Mouse (Mus musculus) large intestine, adult 2 months (tissue): ENCODE data around the gene Tpo. TPM values are rescaled to one million over a fixed set of nuclear protein-coding genes. Genes with fewer than 3 reads are reported as not detected.

ENCODE experiments used
- DNase-seq: peaks from one replicate; pipeline ENCODE4 v3.0.0-alpha.2; 2012; ENCODE audit warnings: low read depth, low spot score
- WGBS: fragments of 180-500 bp; shearing (Covaris S2); methylation state at CpG from one replicate; pipeline ENCODE4 v1.1.7; 2018; 5-methylcytosine and 5-hydroxymethylcytosine counted together
- polyA plus RNA-seq: library from polyadenylated mRNA; depleted of rRNA; stranded (reverse); fragments of >200 nt; gene quantifications from 2 replicates; pipeline ENCODE4 v1.2.3, GENCODE M21; 2012

Gene Tpo
- polyA plus RNA-seq, 1 experiment: 0.06 TPM

- WGBS: 86% methylated on average over 5 of the region's 5 CpGs
- DNase-seq: no peak
Measured at GRCm38 (mm10) chr12:30092081-30092480, 40.3 kb downstream of the Tpo start.

- DNase-seq: no peak
- 57% methylated on average over 3 of the region's 3 CpGs for WGBS
Measured at GRCm38 (mm10) chr12:30083971-30084370, 48.5 kb downstream of the Tpo start.

GRCm38 (mm10) chr12:30077056-30077455 is 55.4 kb downstream of the Tpo start:
- WGBS: 89% methylated on average over 11 of the region's 11 CpGs
- DNase-seq: no peak

GRCm38 (mm10) chr12:30076316-30076715 is 56.1 kb downstream of the Tpo start:
- DNase-seq: no peak
- 47% methylated on average over 2 of the region's 2 CpGs for WGBS

- WGBS: 36% methylated on average over 2 of the region's 2 CpGs
- no peak for DNase-seq
Measured at GRCm38 (mm10) chr12:30069321-30069720, 63.1 kb downstream of the Tpo start.

GRCm38 (mm10) chr12:30067806-30068205 is 64.6 kb downstream of the Tpo start:
- DNase-seq: no peak
- 75% methylated on average over 2 of the region's 2 CpGs for WGBS

GRCm38 (mm10) chr12:30062118-30062505 is 70.3 kb downstream of the Tpo start:
- 36% methylated on average over 6 of the region's 6 CpGs for WGBS
- no peak for DNase-seq

GRCm38 (mm10) chr12:30061503-30062117 is 70.8 kb downstream of the Tpo start:
- DNase-seq: no peak
- WGBS: 50% methylated on average over 1 of the region's 1 CpGs

- no peak for DNase-seq
- WGBS: 68% methylated on average over 6 of the region's 6 CpGs
Measured at GRCm38 (mm10) chr12:30058044-30058443, 74.4 kb downstream of the Tpo start.

- DNase-seq: no peak
- 82% methylated on average over 11 of the region's 11 CpGs for WGBS
Measured at GRCm38 (mm10) chr12:30054761-30055540, 77.5 kb downstream of the Tpo start.

- 18% methylated on average over 4 of the region's 4 CpGs for WGBS
- peak; percentile 21 for DNase-seq
Measured at GRCm38 (mm10) chr12:30050235-30050634, 82.2 kb downstream of the Tpo start.

GRCm38 (mm10) chr12:30049818-30050217 is 82.6 kb downstream of the Tpo start:
- no peak for DNase-seq
- 72% methylated on average over 9 of the region's 9 CpGs for WGBS

- no peak for DNase-seq
- WGBS: 78% methylated on average over 6 of the region's 6 CpGs
Measured at GRCm38 (mm10) chr12:30048848-30049247, 83.6 kb downstream of the Tpo start.

GRCm38 (mm10) chr12:30040150-30040549 is 92.3 kb downstream of the Tpo start:
- no peak for DNase-seq

GRCm38 (mm10) chr12:30039565-30039964 is 92.9 kb downstream of the Tpo start:
- WGBS: 39% methylated on average over 4 of the region's 4 CpGs
- no peak for DNase-seq

More at GRCm38 (mm10) chr12:30040150-30040549, 92.3 kb downstream of the Tpo start:
- WGBS: 16% methylated on average over 4 of the region's 4 CpGs

- DNase-seq: no peak
- 45% methylated on average over 4 of the region's 4 CpGs for WGBS
Measured at GRCm38 (mm10) chr12:30036569-30037055, 95.8 kb downstream of the Tpo start.

GRCm38 (mm10) chr12:30035841-30036568 is 96.4 kb downstream of the Tpo start:
- no peak for DNase-seq

GRCm38 (mm10) chr12:30035406-30035805 is 97.0 kb downstream of the Tpo start:
- DNase-seq: no peak
- 42% methylated on average over 1 of the region's 1 CpGs for WGBS

- DNase-seq: no peak
- WGBS: 73% methylated on average over 5 of the region's 5 CpGs
Measured at GRCm38 (mm10) chr12:30034681-30035080, 97.7 kb downstream of the Tpo start.

- DNase-seq: no peak
- WGBS: 42% methylated on average over 5 of the region's 5 CpGs
Measured at GRCm38 (mm10) chr12:30030571-30030970, 101.9 kb downstream of the Tpo start.
